Mouse (Mus musculus): Measurements from ENCODE around the gene Ttll9.

Gene Ttll9

DNA sequence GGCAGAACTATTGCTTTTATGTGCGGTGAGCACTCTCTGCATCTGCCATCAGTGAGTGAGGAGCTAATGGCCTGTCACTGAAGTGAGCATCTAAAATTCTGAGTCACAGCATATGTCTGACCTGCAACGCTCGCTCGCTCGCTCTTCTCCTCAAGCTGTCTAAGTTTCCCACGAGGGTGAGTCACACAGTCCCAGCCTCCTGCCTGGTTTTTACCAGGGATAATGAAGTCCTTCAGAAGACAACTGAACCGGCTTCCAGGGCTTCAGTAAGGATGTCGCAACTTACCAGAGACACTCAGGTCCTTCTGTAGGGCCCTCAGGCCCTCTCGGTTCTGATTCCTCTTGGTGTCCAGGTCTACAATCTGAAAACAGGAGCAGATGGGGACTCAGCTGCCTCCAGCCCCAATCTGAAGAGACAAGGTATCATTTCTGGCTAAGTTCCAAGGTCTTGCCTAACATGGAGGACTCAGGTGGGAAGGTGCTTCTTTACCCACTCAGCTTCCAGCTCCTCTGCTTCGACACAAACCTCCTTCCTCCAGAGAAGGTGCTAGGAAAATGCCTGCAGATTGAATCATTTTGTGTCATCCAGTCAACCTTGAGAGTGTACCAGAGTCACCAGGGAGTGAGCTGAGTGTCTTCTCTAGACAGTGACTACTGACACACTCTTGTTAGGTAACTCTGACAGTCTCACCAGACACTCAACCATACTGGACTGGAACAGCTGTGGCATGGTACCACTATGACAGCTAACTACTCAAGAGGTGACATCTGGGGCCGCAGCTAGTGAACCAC is 51.6 kb downstream of the Ttll9 start:
- in situ Hi-C loops (cut with MboI), result no loop called here

DNA sequence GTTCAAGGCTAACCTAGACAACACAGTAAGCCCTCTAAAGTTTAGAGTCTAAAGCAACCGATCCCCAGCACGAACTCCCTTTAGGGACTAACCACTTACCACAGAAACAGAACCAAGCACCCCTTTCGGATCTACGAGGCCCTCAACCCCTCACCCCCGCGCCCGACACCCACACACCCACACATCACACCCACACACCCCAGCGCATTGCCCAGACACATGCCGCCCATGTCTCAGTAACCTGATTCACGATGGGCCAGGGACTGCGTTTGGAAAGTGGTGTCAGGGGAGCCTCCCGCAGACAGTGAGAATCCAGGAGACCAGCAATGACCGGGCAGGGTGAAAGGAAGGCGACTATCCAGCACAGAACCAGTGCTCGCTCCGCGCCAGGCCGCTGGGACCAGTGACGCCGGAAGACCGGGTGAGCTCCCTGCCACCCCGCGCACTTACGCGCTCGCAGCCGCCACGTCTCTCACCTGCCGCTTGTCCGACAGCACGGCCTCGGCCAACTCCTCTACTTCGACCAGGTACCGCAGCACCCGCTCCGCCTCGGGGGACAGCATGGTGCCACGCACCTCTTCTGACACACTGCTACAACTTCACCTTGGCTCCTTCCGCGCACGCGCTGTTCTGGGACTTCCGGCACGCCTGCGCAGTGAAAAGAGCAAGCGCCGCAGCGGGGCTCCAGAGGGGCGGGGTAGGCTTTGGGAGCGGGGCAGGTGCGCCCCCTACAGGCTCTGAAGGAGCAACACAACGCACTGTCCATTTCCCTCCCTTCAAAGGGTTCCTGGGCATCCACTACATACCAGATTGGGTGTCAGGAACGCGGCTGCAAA is 52.7 kb downstream of the Ttll9 start, which contains the start of gene Pdrg1:
Pdrg1 (minus strand) TSS at position 670 of the 836 bp plus-strand sequence.
- in situ Hi-C loops (cut with MboI), result no loop called here

DNA sequence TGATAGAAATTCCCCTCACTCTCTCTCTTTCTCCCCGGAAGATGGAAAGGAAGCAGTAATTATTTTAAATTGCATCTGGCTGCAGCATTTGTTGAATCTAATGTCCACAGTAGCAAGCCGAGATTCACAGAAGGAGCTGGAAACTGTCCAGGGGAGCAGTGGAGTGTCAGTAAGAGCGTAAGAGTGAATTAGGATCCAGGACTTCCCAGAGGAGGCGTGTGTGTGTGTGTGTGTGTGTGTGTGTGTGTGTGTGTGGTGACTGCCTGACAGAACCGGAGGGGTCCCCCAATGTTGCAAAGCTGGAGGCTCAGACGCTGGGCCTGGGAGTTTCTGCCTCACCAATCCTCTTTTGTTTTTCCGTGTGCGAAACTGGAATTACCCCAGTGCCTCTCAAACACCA is 53.5 kb downstream of the Ttll9 start:
- in situ Hi-C loops (cut with MboI), result no loop called here

DNA sequence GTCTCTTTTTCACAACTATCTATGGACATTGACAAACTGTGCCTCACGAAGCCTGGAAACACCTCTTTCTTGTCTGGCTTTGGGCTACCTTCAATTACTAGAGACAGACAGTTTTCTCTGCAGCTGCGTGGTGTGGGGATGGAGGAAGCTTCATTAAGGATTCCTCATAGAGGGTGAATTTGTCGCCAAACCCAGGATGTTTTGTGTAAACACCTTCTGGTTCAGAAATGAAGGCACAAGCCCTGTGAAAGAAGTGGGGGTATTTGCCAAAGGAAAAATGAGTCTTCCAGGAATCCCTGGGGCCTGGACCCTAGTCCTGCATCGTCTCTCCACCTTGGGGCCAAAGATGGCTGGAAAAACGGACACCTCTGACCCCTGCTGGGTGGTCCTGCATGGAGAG is 54.5 kb downstream of the Ttll9 start:
- in situ Hi-C loops (cut with MboI), result no loop called here

DNA sequence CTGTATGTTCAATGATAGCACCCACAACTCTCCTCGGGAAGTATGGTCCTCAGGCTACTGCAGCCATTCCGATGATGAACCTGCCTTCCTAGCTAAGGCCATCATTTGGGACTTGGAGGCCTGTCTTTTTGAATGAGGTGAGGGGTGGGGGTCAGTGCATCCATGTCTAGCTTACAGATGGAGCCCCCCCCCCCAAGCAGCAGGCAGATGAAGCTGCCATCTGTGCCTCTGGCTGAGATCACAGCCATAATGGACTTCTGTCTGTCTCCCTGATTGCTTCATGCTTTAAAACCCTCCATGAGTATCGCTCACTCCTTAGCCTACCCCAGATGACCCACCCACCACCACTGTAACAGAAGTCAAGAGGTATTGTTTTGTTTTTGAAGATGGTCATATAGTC is 57.1 kb downstream of the Ttll9 start:
- in situ Hi-C loops (cut with MboI), result no loop called here

DNA sequence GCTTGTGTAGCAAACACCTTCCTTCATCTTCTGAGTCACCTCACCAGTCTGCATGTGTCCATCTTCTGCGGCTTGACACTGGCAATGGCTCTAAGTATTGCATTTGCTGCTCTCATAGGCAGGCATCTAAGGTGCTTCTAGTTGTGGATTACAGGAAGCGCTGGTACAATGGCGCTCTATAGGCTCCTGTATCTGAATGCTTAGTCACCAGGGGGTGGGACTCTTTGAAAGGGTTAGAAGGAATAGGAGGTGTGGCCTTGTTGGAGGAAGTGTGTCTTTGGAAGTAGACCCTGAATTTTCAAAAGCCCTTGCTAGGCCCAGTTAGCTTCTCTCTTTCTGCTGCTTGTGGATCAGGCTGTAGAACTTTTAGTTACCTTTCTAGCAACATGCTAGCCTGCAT is 58.9 kb downstream of the Ttll9 start:
- in situ Hi-C loops (cut with MboI), result no loop called here

DNA sequence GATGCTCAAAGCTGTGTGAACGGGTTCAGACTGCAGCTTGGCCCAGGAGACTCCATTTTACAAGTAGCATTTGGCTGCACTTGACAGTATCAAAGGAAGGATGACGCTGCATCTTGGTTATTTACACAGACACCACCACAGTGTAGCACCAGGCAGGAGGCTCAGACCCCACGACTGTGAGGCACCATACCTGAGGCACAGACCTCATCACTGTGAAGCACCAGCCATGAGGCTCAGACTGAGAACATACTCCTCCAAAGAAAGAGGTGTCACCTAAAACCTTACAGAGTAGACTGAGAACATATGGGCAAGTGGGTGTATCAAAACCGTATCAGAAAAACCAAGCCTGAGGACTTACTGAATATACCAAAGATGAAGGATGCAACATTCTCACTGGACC is 60.6 kb downstream of the Ttll9 start:
- in situ Hi-C loops (cut with MboI), result no loop called here

DNA sequence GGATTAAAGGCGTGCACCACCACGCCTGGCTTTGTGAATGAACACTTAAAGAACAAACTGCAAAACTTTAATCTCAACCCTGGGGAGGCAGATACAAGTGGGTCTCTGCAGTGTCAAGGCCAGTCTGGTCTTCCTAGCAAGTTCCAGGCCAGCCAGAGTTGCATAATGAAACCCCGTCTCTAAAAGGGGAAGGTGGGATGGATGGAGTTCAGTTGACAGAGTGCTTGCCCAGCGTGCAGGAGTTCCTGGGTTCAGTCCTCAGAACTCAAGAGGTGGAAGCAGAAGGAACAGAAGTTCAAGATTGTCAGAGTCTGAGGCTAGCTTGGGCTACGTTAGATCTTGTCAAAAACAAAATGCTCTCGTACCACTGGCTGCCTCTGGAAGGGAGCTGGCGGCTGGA is 63.8 kb downstream of the Ttll9 start:
- in situ Hi-C loops (cut with MboI), result no loop called here

DNA sequence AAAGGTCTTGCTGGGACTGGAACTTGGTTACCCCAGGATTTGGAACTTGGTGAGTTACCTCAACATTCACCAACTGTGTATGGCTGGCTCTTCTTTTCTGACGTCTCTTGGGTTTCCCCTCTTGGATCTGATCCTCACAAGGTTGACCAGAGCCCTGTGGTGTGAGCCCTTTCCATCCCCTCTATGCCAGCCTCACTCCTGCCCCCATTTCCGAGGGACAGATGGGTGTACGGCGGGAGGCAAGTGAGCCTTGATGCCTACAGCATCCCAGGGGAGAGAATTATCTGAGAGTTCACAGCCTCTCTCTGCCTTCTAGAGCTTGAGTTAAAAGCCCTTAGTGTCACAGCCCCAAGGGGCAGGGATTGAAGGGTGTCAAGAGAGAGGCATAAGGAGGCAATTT is 65.2 kb downstream of the Ttll9 start:
- in situ Hi-C loops (cut with MboI), result no loop called here

DNA sequence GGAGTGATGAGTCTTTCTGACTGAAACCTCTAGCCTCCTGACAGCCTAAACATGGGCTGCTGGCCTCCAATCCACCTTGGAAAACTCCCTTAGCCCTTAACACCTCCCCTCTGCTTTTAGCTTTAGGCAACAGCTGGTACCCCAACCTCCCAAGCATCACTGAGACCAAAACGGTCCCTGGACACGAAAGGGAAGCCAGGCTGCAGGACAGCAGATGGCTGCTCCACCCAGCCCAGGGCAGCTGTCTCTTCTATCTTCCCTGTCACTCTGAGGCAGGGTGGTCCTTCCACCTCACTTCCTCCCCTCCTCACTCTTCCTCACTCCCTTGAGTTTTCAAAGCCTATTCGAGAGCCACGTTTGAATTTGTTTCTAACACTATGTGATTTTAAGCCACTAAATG is 68.1 kb downstream of the Ttll9 start:
- in situ Hi-C loops (cut with MboI), result no loop called here

DNA sequence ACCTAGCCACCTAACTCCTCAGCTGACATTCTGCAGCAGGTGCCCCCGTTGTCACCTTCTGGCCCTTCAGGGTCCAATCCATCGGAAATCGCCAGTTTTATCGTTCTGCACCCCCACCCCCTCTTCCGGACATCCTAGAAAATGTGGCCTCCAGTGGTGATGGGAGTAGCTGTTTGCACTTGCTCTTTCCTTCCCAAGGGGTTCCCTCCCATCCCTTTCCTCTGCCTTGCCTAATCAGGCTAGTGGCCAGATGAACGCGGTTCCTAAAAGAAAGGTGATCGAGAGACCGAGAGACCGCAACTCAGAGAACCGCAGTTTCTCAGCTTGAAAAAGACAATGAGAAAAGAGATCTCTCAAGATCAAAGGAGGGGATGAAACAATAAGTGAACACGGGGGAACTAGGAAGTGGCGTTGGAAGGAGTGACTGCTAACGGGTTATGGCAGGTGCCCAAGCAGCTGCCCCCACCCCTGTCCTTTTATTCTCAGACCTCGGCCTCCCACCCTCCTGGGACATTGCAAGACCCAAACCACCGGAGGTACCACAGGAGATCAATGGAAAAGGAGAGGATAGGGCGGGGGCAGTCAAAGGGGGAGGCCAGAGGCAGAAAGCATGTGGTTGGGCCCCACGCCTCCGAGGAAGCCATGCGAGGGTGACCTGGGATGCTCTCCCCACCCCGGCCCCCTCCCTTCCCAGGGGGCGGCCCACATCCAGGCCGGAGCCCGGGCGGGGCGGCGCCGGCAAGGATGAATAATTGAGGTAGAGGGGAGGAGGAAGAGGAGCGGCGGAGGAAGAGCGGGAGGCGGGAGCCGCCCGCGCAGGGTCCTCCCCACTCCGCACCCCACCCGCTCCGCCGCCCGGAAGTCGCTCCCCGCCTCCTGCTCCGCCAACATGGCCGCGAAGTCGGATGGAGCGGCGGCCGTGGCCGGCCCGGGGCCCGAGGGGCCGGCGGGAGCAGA is 69.1 kb downstream of the Ttll9 start, which contains the start of gene Xkr7:
Xkr7 (plus strand) TSS at position 727 of the 957 bp plus-strand sequence.
- in situ Hi-C loops (cut with MboI), result no loop called here

DNA sequence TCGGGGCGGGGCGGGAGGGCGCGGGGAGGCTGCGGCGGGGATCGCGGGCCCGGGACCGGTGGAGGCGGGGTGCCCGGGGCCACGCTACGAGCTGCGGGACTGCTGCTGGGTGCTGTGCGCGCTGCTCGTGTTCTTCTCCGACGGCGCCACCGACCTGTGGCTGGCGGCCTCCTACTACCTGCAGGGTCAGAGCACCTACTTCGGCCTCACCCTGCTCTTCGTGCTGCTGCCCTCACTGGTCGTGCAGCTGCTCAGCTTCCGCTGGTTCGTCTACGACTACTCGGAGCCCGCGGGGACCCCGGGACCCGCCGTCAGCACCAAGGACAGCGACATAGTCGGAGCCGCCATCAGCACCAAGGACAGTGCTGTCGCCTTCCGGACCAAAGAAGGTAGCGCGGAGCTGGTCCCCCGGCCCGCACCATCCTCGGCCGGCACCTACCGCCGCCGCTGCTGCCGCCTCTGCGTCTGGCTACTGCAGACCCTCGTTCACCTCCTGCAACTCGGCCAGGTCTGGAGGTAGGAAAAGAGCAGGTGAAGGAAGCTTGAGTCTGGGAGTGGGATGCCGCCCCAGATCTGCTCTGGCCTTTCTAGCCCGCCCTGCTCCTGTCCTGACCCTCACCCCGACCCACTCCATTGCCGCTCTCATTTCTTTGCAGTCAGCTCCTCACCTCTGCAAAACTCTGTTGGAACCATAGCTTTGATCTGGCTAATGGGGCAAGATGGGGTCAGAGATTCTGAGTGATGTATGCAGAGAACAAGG is 70.0 kb downstream of the Ttll9 start:
- in situ Hi-C loops (cut with MboI), result no loop called here

DNA sequence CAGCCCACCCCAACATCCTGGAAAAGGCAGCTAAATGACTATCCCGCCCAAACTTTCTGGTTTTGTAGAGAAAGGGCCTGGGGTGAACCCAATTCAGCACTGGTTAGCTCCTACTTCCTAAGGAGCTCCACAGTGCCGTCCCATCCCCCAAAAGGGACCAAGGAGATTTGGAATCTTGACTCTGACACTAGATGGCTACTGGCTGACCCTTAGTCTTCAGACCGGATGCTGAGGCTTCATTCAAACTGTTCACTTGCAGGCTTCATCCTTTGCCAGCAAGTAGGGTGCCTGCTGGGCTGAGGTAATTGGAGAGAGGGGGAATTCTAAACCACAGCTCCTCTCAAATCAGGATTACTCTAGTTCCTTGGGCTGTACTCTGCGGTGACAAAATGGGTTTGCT is 70.7 kb downstream of the Ttll9 start:
- in situ Hi-C loops (cut with MboI), result no loop called here

DNA sequence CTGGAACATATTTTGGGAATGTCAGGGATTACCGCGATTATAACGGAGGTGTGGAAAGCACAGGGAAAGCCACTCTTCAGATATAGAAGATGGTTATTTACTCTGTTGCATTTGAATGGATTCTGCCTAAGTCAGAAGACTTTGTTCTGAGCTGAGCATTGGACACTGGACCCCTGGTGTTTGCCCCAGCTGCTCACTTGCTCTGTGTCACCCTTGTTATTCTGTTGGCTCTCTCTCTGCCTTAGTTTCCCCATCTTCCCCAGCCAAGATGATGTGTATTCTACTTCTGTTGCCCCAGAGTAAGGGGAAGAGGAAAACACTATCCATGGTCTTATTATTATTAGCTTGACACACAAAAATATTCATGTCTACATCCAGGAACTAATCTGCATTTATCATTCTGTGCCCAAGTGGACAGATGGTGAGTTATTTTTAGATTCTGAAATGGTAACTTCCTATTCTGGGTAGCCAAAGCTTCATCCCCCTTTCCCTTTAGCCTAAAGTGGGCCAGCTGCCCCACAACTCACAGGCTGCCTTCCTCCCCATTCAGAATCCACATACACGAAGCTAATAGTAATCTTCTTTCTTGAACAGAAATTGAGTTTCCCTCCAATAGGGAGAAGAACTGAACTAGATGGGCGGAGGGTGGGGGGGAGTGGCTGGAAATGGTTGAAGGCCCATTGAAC is 71.4 kb downstream of the Ttll9 start:
- in situ Hi-C loops (cut with MboI), result no loop called here

DNA sequence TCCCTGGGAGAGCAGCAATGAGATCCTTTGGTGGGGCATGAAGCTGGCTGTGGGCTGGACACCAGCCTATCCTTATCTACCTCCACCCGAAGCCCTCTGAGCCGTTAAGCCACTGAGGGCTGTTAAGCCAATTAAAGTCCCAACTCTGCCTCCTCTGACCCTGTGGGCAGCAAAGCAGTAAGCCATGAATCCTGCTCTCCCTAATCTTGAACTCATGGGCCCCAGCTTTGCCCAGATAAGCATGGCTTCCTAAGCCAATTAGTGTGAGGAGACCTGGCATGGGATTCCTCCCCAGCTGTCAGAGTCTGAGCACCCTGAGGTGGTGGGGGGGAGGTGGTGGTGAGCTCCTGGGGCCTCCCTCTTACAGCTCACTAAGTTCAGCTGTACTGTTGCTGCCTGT is 74.4 kb downstream of the Ttll9 start:
- in situ Hi-C loops (cut with MboI), result no loop called here

DNA sequence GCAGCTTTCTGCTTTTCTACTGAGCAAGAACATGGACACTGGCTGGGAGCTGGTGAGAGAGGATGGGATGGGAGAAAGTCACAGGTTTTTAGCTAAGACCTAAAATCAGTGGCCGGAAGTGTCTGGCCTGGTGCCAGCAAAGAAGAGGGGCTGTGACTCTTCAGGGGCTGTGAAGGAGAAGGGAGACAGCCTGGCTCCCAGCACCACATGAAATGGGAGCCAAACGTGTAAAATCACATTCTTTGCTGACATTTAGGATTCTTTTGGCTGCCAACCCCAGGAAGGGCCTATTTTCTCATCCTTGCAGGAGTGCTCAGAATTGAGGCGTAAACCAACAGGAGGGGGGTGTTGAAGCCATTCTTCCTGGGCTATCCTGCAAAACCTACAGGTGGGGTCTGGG is 81.6 kb downstream of the Ttll9 start:
- in situ Hi-C loops (cut with MboI), result no loop called here

DNA sequence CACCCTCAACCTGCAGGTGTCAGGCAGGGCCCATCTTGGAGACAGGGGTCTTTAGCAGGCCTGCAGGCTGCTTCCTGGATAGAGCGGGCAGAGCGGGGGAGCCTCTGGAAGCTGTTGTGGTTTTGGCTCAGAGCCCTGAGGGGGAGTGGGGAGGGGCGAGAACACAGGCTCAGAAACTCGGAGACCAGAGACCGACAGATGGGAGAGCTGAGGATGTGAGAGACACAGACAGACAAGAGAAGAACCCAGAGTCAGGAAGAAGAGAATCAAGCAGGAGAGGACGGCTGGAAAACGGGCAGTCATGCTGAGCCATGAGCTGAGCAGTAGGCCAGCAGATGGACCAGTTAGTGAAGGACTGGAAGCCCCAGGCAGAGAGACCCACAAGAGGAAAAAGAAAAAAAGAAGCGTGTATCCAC is 83.6 kb downstream of the Ttll9 start:
- in situ Hi-C loops (cut with MboI), result no loop called here

DNA sequence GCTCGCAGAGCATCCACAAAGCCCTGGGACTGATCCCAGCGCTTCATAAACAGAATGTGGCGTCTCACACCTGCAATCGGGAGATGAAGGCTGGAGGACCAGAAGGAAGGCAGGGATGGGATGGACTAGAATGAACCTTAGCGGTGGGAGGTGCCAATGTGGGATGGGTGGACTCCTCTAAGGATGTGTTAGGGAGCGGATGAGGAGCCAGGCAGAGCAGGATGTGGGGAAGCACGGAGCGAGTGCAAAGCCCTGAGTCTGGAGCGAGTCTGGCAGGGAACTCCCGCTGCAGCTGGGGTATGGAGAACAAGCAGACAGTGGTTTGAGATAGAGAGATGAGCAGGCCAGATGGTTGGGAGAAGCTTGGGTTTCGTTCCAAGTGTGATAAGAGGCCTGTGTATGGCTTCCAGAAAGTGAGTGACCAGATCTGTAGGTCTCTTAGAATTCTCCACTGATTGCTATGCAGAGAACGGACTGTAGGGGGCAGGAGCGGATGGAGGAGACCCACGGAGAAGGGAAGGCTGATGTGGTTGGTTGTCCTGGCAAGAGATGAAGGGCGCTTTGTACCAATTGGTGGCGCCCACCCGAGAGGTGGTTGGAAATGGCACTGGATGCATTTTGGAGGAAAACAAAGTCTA is 85.7 kb downstream of the Ttll9 start:
- in situ Hi-C loops (cut with MboI), result no loop called here

DNA sequence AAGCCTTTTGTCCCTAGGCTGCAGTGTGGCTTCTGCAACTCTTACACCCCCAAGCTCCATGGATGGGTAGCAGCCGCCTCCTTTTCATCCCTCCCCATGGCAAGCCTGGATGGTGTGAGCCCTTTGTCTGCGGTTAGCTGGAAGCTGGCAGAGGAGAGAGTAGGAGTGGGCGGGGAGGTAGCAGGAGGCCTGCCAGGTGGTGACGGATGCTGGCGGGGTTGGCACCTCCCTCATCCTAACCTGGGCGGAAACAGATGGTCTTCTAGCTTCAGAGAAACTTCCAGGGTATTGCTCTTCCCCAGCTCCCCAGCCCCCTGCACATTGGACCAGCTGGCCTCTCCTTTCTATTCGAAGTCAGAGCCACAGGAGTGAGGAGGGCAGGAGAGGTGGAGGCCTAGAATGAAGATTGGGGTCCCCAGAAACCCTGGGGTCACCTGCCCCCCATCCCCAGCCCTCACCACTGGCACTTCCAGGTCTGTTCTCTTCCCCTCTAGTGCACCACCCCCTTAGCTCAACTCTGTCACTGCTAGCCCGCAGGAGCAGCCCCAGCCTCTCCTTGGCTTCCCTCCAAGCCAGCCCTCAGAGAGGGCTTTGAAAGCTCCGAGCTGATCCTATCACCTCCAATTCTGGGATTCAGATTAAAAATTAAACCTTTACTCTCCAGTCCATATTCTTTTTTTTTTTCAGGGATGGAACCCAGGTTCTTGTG is 87.2 kb downstream of the Ttll9 start:
- in situ Hi-C loops (cut with MboI), result no loop called here

DNA sequence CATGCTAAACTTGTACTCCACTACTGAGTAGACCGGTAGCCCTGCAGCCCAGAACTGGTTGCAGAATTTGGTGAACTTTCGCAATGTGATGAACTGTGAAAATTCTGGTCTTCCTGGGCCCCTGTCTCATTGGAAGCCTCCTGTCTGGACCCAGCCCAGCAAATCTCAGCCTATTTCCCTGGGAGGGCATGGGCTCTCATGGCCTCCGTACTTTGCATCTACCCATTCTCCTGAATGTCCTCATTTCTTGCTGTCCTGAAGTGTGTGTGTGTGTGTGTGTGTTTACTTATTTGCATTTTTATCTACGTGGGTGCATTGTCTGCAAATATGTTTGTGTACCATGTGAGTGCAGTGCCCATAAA is 87.7 kb downstream of the Ttll9 start:
- in situ Hi-C loops (cut with MboI), result no loop called here

All from mature B cell (primary cell).